Mouse (Mus musculus): ENCODE measurements around the gene Kcnip2.

GRCm38 (mm10) chr19:45795406-45795944 is 20.4 kb downstream of the Kcnip2 start:
- TF ChIP-seq MAX (IDR thresholded peaks at IDR 0.05) (no peak), CTCF (IDR thresholded peaks at IDR 0.05; ENCODE audit: control insufficient read depth, insufficient read depth, insufficient read length) (no peak)

Measured in C2C12 (cell line).